In the genomic region with DNA sequence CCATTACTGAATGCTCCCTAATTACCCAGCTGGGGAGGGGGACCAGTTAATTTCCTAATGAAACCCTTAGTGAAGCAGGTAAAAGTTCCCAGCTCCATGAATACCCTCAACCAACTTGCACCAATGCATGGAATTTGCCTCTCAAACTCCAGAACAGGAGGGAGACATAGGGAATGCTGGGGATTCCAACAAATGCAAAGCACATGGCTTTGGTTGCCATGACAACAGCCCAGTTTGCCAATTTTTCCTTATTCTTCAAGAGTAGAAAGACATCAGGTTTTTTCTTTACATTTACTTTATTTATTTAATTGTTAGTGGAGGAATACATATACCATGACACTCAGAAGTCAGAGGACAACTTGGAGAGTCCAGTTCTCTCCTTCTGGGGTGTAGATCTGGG, we compare ENCODE assay signal across 13 mouse cellular contexts. TPM values are rescaled to one million over a fixed set of nuclear protein-coding genes. Genes with fewer than 3 reads are reported as not detected.
DNase-seq lines count a peak whose midpoint lies in the region; ATAC-seq and TF ChIP-seq lines count a peak whose summit lies in the region.
"Had no signal": no experiment of that assay in that cellular context is flagged by ENCODE, and none has a peak within 500 bp of the region (broad histone marks: within the 10 kb centered on the region; RNA-seq: fewer than 3 reads in every experiment).

No protein-coding gene starts in this region.

- no peaks in the 10 kb centered on the region for H3K27me3 ChIP-seq in intestine, embryonic 16.5 days (replicated peaks; ENCODE audit: control insufficient read depth, insufficient read depth, low read length)

- H3K4me2 ChIP-seq in intestine, embryonic 16.5 days (ENCODE audit: low read depth, low read length): no peak overlapping the region
- H3K4me2 ChIP-seq: limb, embryonic 12.5 days had no signal

- no peaks in the 10 kb centered on the region for H3K4me1 ChIP-seq in intestine, embryonic 16.5 days (ENCODE audit: control insufficient read depth, insufficient read depth, low read length)

- DNase-seq in layer of hippocampus, adult 11-12 months (ENCODE audit: low spot score): peak; percentile 75
- DNase-seq in layer of hippocampus, adult 9-10 months (ENCODE audit: low spot score): no peak
- DNase-seq in brain, adult 2 months (ENCODE audit: low read depth, low spot score): peak; percentile 89
- DNase-seq in layer of hippocampus, adult 2 months (ENCODE audit: low spot score in 2 of 2): peak; percentile 67 to 81
- peak; percentile 91 to 92 for DNase-seq in right cerebral cortex, postnatal 10 days (ENCODE audit: low spot score in 2 of 2)
- DNase-seq in kidney, adult 8-10 months: no peak
- DNase-seq in adrenal gland, postnatal 4 days (ENCODE audit: low spot score in 2 of 2): no peak
- DNase-seq: heart, adult 11 months; kidney, postnatal 10 days; thymus, postnatal 25 days had no signal

- ATAC-seq in intestine, embryonic 16.5 days: no peak
- ATAC-seq: lung, postnatal 0 days had no signal

- no peak overlapping the region for H3K9ac ChIP-seq in intestine, embryonic 16.5 days (ENCODE audit: low read depth, low read length)
- H3K9ac ChIP-seq: limb, embryonic 12.5 days had no signal

- peak overlapping the region; percentile 14; the same call in 1 of the 2 replicates for H3K27ac ChIP-seq in layer of hippocampus, adult 2 months
- no peak overlapping the region for H3K27ac ChIP-seq in intestine, embryonic 16.5 days (ENCODE audit: low read length)
- H3K27ac ChIP-seq: limb, embryonic 12.5 days had no signal

- 0 out of 2 replicates have a peak, but pooled peaks cover 3% of the 10 kb centered on the region for H3K9me3 ChIP-seq in intestine, embryonic 16.5 days (ENCODE audit: control insufficient read depth, low read length)

- H3K4me3 ChIP-seq in layer of hippocampus, adult 2 months: no peak overlapping the region
- H3K4me3 ChIP-seq in intestine, embryonic 16.5 days (ENCODE audit: low read length): no peak overlapping the region
- H3K4me3 ChIP-seq: limb, embryonic 12.5 days had no signal

- no peaks in the 10 kb centered on the region for H3K36me3 ChIP-seq in intestine, embryonic 16.5 days (ENCODE audit: control insufficient read depth, insufficient read depth, low read length)
- H3K36me3 ChIP-seq: limb, embryonic 12.5 days had no signal

- TF ChIP-seq CTCF in layer of hippocampus, adult 2 months (conservative IDR thresholded peaks at IDR 0.05): no peak

RNA-seq across cellular contexts. Expression of a gene that starts 7.6 kb away (rescaled TPM):
- 10 to 100 TPM; 24.1 to 27.4 TPM for total RNA-seq in layer of hippocampus, adult 2 months (2021)
- total RNA-seq in adrenal gland, postnatal 4 days (2021): 10 to 100 TPM; 21.5 to 24.1 TPM
- polyA plus RNA-seq in intestine, embryonic 16.5 days (2015; fragmentation: Nextera tagmentation; extraction: Ambion mirVana): 10.8 and 13.5 TPM in 2 replicates

RNA-seq across cellular contexts. Expression of a gene that starts 44.8 kb away (rescaled TPM):
- total RNA-seq in layer of hippocampus, adult 2 months (2021): 10 to 100 TPM; 13.9 to 14.8 TPM
- total RNA-seq in adrenal gland, postnatal 4 days (2021): 10 to 100 TPM; 22.9 TPM
- polyA plus RNA-seq in intestine, embryonic 16.5 days (2015; fragmentation: Nextera tagmentation; extraction: Ambion mirVana): 2.8 and 3.9 TPM in 2 replicates

Comparison
In these comparisons a context has a peak if more than half of its experiments do, and no peak if none do; other contexts are left out.
1. DNase-seq: peak in layer of hippocampus, adult 11-12 months (single experiment), brain, adult 2 months (single experiment), layer of hippocampus, adult 2 months (2 of 2) and right cerebral cortex, postnatal 10 days (2 of 2); none in layer of hippocampus, adult 9-10 months (single experiment), kidney, adult 8-10 months (0 of 2) and adrenal gland, postnatal 4 days (0 of 2).